Mouse (Mus musculus): ENCODE results near the gene Cyp4f13.

DNA sequence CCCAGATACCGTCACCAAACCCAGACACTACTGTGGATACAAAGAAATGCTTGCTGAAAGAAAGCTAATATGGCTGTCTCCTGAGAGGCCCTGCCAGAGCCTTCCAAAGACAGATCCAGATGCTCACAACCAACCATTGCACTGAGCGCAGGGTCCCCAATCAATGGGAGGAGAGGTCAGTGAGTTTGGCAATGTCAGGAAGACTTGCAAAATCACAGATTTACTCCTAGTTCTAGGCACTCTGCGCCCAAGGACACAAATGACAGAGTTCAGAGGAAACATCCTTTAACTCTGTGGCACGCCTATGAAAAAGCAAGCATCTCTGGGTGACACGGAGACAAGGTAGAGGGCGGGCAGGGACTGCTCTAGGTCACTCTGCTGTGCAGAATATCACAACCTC lies 57.6 kb downstream of the Cyp4f13 start:
- TF ChIP-seq CTCF (IDR thresholded peaks at IDR 0.05; ENCODE audit: low read depth) = no peak
- no peak for TF ChIP-seq EP300 (IDR thresholded peaks at IDR 0.05; ENCODE audit: low read depth)

All from liver, embryonic 14.5 days (tissue).